Mouse (Mus musculus) naive thymus-derived CD4-positive, alpha-beta T cell, adult 2 months (primary cell): ENCODE results near the gene Dnajc14.
A peak's percentile ranks its signal among the peaks of the same experiment; 100 is the strongest.

Experiments used
- DNase-seq: peaks from one replicate; pipeline ENCODE4 v3.0.0-alpha.2; 2011; ENCODE audit warnings: low read depth

Gene Dnajc14

DNA sequence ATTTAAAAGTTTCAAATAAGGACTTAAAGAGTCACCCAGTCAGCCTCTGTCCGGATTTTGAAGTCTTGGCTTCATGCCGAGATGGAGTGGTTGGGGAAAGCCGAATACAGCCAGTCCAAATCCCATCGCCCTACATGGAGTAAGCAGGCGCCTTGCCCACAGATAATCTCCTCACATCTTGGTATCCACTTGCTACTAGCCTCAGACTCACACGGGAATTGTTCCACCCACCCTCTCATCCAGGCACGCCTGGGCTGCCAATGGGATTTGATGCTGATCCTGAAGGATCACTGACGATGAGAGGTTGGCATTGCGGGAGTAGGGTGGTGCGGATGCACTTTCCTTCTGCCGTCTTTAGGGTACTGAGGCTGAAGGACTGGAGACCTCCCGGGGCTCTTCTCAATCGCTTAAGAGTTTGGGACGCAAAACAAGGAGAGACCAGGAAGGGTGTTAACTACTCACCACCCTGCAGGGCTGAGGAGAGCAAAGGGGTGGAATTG, at the start of gene Dnajc14:
Gene Dnajc14 (plus strand): TSS at position 292 of the 500 bp plus-strand sequence.
- DNase-seq, result peak; percentile 30

DNA sequence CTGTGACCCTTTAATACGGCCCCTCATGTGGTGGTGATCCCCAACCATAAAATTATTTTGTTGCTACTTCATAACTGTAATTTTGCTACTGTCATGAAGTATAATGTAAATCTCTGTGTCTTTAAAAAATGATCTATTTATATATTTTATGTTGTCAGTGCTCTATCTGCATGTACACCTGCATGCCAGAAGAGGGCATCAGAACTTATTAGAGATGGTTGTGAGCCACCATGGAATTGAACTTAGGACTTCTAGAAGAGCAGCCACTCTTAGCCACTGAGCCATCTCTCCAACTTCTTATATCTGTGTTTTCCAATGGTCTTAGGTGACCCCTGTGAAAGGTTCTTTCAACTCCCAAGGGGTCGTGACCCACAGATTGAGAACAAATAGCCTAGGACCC, 31.0 kb upstream of the Dnajc14 start:
- DNase-seq, result peak; percentile 46

DNA sequence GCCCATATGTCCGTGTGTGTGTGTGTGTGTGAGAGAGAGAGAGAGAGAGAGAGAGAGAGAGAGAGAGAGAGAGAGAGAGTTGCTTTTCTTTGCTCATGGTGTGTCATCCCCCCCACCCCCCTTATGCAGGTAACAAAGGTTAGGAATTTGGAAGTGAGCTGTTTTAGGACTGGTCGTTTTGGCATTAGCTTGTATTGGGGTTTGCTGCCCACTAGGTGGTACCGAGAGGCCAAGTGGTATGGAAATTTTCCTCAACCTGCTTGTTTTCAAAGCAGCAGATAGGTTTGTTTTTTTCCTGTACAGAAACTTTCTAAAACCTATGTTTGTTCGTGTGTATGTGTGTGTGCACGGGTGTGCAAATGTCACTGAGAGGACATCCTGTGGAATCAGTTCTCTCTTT, 30.2 kb upstream of the Dnajc14 start:
- DNase-seq, result peak; percentile 41

DNA sequence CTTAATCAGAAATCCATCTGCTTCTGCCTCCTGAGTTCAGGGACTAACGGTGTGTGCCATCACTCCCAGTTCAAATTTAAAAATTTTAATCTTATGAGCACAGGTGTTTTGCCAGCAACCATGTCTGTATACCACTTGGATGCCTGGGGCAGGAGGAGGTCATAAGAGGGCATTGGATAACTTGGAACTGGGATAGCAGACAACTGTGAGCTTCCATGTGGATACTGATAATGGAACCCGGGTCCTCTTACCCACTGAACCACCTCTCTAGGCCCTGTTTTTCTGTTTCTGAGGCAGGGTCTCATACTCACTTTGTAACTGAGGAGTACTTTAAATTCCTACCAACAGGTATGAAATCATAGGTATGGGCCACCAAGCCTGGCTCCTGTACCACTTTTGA, 25.4 kb upstream of the Dnajc14 start:
- no peak for DNase-seq

DNA sequence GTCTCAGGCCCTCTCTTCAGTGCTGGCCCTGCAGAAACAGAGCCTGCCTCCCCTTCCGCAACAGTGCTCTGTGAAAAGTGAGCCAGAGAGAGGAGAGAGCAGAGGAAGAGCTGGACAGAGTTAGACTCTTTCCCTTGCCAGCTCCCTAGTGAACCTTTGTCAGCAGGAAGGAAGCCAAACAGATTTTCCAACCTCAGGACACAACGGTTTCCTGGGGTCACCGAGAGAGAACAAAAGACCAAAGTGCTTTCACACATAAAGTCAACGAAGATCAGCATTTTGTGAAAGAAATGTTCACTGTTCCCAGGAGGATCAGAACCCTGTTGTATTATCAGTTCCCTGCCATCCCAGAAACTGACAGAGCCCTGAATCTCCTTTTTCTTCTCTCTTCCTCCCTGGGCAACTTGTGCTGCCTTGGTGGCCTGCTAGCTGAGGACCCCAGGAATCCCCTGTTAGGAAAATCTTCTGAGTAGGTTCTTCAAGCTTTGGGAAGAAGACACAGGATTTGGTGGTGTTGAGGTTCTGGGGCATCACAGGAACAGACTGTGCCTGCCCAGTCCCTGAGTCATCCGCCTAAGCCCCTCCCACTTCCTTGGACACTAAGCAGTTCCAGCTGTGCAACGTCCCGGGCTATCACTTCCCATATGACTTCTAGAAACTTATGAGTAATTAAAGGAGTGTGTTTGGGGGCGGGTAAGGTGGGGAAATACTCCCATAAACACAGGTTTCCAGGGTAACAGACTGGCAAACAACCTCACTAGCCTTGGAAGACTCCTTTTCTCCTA, 24.7 kb upstream of the Dnajc14 start:
- DNase-seq, result no peak

DNA sequence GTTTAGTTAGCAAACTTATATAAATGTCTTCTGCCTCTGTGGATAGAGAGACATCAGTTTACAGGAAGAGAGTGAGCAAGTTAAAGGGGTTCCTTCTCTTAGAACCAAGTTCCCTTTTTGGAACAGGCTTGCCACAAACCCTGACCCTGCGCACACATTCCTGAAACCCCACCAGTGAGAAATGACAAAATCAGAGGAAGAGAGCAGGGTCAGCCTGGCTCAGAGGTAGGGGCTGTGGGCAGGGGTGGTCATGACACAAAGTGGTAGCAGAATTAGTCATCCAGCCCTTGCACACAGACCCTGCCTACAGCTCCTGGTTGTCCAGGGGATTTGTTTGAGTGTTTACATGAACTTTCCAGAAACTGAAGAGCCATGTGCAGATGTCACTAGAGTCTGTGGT, 23.7 kb upstream of the Dnajc14 start:
- no peak for DNase-seq

DNA sequence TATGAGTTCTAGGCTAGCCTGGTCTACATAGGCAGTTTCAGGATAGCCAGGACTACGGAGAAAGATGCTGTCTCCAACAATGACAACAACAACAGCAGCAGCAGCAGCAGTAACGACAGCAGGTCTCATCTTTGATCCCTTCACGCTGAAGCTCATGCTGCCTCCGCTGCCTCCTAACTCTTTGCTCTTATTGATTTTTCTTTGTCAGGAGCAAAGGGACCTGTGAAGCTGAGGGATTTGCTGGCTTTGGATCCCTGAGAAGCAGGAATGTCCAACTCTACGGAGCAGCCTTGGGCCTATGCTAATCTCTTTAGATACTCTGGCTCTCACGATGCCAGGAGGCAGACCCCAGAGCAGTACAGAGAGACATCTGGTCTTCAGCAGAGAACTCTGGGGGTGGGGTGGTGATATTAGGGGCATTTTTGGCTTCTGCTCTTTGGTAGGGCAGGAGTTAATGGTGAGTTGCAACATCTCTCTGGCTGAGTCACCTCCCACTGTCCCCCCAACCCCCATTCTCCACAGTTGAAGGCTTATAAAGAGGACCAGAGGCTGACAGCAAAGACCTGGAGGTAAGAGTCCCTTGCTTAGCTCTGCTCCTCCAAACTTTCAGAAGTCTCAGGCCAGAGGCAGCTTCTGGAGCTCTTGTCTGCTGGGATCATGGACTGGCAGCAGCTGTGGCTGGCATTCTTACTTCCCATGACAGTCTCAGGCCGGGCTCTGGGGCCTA, 13.3 kb upstream of the Dnajc14 start, which contains the start of gene Mmp19:
Gene Mmp19 (plus strand): TSS at position 513 of the 727 bp plus-strand sequence.
- no peak for DNase-seq

DNA sequence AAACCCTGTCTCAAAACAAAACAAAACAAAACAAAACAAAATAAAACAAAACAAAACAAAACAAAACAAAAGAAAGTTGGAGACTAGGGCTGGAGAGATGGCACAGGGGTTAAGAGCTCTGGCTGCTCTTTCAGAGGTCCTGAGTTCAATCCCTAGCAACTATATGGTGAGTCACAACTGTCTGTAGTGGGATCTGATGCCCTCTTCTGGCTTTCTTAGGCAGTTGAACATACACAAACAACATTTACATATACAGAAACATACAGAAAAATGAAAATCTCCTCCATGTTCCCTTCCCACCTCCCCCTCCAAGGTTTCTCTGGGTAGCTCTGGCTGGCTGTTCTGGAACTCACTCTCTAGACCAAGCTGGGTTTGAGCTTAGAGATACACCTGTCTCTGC, 11.8 kb upstream of the Dnajc14 start:
- no peak for DNase-seq

DNA sequence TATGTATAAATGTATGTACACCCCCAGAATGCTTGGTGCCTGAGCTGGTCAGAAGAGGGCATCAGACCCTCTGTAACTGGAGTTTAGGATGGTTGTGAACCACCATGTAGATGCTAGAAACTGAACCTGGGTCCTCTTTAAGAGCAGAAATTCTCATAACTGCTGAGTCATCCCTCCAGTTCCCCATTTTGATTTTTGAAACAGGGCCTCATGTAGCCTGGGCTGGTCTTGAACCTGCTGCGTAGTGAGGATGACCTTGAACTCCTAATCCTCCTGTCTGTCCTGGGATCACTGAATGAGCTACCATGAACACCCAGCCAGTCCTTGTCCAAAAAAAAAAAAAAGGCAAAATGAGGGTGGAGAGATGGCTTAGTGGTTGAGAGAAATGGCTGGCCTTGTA, 10.6 kb upstream of the Dnajc14 start:
- no peak for DNase-seq

DNA sequence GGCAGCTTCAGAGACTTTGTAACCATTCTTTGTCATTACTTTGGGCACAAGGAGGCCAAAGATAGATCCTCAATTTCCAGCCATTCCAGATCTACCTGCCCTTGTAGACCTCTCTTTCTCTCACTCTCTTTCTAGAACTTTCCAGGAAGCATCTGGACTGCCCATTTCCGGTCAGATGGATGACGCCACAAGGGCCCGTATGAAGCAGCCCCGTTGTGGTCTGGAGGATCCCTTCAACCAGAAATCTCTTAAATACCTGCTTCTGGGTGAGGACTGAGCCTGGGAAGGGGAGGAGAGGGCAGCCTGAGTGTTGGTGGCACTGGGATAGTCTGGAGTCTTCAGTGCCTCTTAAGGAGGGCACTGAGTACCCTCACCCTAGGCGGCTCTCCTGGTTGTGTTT, 9.5 kb upstream of the Dnajc14 start:
- no peak for DNase-seq

DNA sequence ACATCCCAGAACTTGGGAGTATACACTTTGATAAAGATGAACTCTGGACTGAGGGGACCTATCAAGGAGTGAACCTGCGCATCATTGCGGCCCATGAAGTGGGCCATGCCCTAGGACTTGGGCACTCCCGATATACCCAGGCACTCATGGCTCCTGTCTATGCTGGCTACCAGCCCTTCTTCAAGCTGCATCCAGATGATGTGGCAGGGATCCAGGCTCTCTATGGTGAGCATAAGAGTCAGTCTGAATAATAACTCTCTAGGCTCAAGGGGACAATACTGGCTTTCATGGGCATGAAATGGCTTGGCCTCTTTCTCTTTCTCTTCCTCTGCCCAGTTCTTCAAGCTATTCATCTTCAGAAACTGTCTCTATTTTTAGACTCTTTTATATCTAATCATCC, 8.3 kb upstream of the Dnajc14 start:
- DNase-seq, result no peak

DNA sequence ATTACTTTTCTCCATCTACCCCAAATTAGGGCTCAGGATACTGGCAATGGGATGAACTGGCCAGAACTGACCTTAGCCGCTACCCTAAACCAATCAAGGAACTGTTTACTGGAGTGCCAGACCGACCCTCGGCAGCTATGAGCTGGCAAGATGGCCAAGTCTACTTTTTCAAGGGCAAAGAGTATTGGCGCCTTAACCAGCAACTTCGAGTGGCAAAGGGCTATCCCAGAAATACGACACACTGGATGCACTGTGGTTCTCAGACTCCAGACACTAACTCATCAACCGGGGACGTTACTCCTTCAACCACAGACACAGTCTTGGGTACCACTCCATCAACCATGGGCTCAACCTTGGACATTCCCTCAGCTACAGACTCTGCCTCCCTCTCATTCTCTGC, 5.2 kb upstream of the Dnajc14 start:
- DNase-seq, result no peak

DNA sequence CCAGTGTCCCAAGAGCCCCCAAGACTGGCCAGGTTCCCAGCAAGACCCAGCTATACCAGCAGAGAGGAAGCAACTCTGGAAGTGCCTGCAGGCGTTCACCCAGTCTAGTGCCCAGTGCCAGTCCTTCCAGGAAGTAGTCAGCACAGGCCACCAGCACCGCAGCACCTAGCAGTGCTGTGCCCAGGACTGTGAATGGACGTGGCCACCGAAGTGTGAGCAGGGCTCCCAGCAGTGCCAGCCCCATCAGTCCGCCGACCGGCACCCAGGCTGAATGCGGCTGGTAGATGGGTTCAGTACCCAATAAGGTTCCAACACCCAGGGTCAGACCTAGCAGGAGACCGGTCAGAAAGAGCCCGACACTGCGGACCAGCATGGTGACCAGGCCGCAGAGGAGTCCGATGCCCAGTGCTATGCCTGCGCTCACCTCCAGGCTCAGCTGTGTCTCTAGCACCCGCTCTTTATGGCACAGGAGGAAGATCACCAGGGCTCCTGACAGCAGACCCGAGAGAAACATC, 1.8 kb upstream of the Dnajc14 start:
- no peak for DNase-seq

DNA sequence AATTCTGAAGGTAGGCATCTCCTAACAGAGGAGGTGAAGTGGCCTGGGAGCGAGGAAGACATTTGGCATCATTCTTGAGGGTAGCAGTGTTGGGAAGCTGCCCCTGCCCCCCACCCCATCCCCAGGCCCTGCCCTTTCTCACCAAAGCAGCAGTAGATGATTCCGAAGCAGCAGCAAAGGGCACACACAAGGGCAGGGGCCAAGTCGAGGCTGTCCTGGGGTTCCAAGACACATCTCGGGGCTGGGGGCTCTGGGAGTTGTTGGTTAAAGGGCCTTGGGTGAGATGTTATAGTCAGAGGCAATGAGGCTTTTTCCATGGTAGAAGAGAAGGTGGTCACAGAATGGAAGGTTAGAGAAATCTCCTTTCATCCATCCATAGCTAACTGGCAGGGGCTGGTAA, 906 bp upstream of the Dnajc14 start:
- no peak for DNase-seq

DNA sequence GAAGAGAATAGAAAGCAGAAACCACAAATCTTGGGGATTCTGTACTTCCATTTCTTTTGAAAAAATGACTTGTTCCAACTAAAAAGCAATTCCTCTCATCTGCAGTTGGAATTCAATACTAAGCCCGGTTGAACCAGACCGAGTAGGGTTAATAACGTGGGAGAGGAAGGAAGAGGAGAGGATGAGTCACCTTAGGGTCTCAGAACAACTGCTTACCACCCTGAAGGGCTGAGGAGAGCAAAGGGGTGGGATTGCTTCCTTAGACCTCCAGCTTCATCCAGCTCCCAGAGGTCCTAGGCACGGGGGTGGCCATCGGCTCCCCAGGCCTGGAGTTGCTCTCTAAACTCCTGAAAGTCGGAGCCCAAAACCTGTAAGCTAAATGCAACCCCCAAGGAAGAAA, 501 bp upstream of the Dnajc14 start:
- no peak for DNase-seq

DNA sequence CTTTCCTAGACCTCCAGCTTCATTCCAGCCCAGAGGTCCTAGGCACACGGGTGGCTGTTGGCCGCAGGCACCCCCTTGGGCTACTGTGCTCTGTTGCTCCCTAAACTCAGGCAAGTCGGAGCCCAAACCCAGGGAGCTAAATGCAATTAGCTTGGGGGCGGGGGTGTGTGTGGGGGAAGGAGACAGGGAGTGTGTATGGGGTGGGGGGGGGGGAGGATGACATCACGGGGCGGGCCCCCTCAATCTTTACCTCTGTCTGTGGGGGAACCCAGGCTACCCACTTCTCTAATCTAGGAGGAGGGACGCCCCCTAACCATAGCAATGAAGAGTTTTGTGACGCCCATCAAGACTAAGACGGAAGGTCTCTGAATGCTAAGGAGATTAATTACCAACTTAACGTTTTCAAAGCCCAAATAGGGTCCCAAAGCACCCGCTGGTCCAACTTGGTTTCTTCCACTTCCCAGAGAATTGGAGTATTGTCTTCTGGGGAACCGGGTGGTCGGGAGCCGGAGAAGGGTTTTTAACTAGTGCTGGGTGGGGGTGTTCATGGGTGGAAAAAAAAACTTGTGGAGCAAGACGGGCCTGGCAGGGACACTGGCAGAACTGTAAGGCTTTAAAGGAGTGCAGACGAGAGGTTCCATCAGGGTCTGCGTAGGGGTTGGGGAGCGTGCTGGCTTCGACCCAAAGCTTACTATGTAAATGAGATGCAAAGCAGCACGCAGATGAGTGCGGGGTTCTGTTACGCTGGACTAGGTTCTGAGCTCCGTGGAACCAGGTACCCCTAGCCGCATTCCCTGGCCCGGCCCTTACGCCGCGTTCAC, 619 bp downstream of the Dnajc14 start, which contains the start of gene Tmem198b:
Gene Tmem198b (minus strand): TSS at position 100 of the 821 bp plus-strand sequence.
- peak; percentile 63 for DNase-seq

DNA sequence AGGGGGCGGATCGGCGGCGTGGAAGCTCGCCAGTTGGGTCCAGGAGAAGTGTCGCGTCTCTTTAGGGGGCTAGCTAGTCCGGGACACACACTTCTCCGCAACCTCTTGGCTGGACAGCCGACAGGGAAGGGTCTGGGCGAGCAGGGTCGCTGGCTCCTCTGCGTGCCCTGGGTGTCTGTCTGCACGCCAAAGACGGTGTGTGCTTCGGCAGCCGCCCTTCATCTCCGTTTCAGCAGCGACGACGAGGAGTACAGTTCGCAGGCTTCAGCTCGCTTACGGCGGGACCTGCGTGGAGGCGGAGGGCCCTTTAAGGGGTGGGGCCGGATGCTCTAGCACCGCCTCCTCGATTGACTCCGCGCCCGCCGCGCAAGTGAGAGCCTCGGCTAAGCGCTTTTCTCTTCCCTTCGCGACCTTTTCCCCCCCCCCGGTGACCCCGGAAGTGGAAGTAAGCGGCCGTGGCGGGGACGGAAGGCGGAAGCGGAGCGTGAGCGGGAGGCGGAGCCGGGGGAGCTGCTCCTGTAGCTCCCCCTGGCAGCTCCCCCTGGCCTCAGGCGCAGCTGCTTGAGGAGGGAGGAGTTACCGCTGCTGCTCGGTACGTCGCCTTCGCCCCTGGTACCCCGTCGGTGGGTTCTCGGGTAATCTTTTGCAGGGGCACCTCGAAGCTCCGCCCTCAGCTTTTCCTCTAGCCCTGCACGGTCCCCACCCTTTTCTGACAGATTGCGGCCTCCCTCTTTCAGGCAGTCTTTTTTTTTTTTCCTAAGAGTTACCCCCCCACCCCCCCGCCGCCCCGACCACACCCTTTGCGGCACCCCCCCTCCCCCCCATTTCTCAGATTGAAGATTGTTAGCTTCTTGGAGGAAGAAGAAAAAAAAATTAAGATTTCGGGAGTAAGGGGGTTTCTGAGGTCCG, 1.5 kb downstream of the Dnajc14 start:
- DNase-seq, result peak; percentile 98

DNA sequence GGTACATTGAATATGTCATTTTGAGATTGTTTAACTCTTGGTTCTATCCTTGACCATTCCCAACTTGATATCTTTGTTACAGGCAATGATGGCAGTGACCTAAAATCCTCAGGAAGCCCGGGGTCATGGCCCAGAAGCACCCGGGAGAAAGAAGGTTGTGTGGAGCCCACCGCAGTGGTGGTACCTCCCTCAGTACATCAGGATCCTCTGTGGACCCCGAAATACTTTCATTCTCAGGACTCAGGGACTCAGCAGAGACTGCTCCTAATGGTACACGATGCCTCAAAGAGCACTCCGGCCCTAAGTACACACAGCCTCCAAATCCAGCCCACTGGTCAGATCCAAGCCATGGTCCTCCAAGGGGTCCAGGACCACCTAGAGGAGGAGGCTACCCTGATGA, 2.2 kb downstream of the Dnajc14 start:
- DNase-seq, result no peak

DNA sequence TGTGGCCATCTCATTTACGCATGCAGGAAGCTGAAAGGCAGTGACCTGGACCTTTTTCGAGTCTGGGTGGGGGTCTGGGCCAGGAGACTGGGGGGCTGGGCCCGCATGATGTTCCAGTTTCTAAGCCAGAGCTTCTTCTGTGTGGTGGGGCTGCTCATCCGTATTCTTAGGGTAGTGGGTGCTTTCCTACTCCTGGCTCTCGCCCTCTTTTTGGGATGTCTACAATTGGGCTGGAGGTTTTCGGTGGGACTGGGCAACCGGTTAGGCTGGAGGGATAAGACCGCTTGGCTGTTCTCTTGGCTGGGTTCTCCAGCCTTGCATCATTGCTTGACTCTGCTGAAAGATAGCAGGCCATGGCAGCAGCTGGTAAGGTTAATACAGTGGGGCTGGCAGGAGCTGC, 3.2 kb downstream of the Dnajc14 start:
- no peak for DNase-seq

DNA sequence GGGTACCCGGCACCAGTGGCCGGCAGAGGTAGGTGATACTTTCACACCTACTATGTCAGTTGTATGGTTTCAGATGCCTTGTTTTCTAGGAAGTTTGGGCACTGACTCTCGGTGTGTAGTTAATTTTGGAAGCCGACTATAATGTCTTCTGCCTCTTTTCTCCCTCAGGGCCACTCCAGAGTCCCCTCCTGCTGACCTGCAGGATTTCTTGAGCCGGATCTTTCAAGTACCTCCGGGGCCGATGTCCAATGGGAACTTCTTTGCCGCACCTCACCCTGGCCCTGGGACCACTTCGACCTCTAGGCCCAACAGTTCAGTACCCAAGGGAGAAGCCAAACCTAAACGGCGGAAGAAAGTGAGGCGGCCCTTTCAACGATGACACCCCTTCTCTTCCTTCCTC, 13.2 kb downstream of the Dnajc14 start, which contains the start of gene Sarnp:
Gene Sarnp (plus strand): TSS at position 301 of the 400 bp plus-strand sequence.
- no peak for DNase-seq

DNA sequence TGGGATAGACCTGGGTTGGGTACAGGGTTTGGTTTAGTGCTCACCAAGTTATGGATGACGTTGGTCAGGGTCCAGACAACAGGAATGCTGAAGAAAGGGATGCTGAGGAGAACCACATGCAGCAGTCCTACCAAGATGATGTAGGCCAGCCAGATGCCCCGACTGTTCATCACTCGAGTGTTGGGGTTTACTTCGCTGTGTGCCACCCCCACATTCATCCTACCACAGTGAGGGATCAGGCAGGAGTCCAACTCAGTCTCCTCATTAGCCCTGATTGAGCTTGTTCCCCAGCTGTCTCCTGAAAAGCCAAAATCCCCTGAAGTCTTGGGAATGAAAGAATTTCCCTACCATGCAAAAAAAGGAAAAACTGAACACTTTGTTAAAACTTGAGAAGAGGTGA, 16.4 kb downstream of the Dnajc14 start:
- DNase-seq, result no peak
